Mouse (Mus musculus) megakaryocyte, embryonic 14.5 days (primary cell): Measurements from ENCODE around the gene Ctdspl.

Source experiments
- FLI1 ChIP-seq: IDR thresholded peaks from 2 replicates; pipeline ENCODE4 v1.6.1; 2012; ENCODE audit warnings: low read length, inconsistent platforms, mixed read lengths
- GATA1 ChIP-seq: IDR thresholded peaks from 3 replicates; pipeline ENCODE4 v1.6.1; 2012; ENCODE audit warnings: mixed read lengths, low read length, inconsistent platforms, borderline replicate concordance

- no peak for TF ChIP-seq GATA1
- no peak for TF ChIP-seq FLI1
Measured at GRCm38 (mm10) chr9:119068266-119068665, 142.0 kb downstream of the Ctdspl start.
